Mouse (Mus musculus): ENCODE data around the gene Akap6. TPM values are rescaled to one million over a fixed set of nuclear protein-coding genes. Genes with fewer than 3 reads are reported as not detected.
A peak's percentile ranks its signal among the peaks of the same experiment; 100 is the strongest.

The Akap6 gene
- polyA plus RNA-seq, 1 experiment from 2014 or later, result 0.02 TPM

GRCm38 (mm10) chr12:52806273-52806672, 107.1 kb downstream of the Akap6 start:
- no peak for ATAC-seq
- Histone ChIP-seq H3K9me3 (ENCODE audit: low read length) (no peaks in the 10 kb centered on the region), H3K9ac (replicated peaks) (no peak overlapping the region), H3K27ac (ENCODE audit: low read depth) (no peak overlapping the region), H3K36me3 (replicated peaks; ENCODE audit: insufficient read depth, low read length) (no peaks in the 10 kb centered on the region), H3K27me3 (ENCODE audit: insufficient read depth, low read length) (no peaks in the 10 kb centered on the region), H3K4me3 (ENCODE audit: low read depth, low read length) (no peak overlapping the region), H3K4me1 (ENCODE audit: insufficient read depth) (no peaks in the 10 kb centered on the region), H3K4me2 (ENCODE audit: low read depth, low read length) (no peak overlapping the region)
- no peak for DNase-seq
- no peak for TF ChIP-seq CTCF (IDR thresholded peaks at IDR 0.05; ENCODE audit: low read depth)
- TF ChIP-seq EP300 (IDR thresholded peaks at IDR 0.05; ENCODE audit: low read depth), result no peak
- WGBS (ENCODE audit: insufficient replicate concordance), result 57% methylated on average over 3 of the region's 3 CpGs

GRCm38 (mm10) chr12:52818588-52818987, 119.4 kb downstream of the Akap6 start:
- H3K27ac ChIP-seq (ENCODE audit: low read depth), result no peak overlapping the region
- no peaks in the 10 kb centered on the region for H3K36me3 ChIP-seq (replicated peaks; ENCODE audit: insufficient read depth, low read length)
- 37% methylated on average over 7 of the region's 7 CpGs for WGBS (ENCODE audit: insufficient replicate concordance)
- no peaks in the 10 kb centered on the region for H3K4me1 ChIP-seq (ENCODE audit: insufficient read depth)
- no peak for ATAC-seq
- no peaks in the 10 kb centered on the region for H3K27me3 ChIP-seq (ENCODE audit: insufficient read depth, low read length)
- no peak overlapping the region for H3K4me3 ChIP-seq (ENCODE audit: low read depth, low read length)
- TF ChIP-seq EP300 (IDR thresholded peaks at IDR 0.05; ENCODE audit: low read depth) (no peak), CTCF (IDR thresholded peaks at IDR 0.05; ENCODE audit: low read depth) (no peak)
- no peak overlapping the region for H3K9ac ChIP-seq (replicated peaks)
- no peak overlapping the region for H3K4me2 ChIP-seq (ENCODE audit: low read depth, low read length)
- DNase-seq, result no peak
- H3K9me3 ChIP-seq (ENCODE audit: low read length), result no peaks in the 10 kb centered on the region

- ATAC-seq, result no peak
Observed at GRCm38 (mm10) chr12:52824774-52825173, 125.6 kb downstream of the Akap6 start.

DNA sequence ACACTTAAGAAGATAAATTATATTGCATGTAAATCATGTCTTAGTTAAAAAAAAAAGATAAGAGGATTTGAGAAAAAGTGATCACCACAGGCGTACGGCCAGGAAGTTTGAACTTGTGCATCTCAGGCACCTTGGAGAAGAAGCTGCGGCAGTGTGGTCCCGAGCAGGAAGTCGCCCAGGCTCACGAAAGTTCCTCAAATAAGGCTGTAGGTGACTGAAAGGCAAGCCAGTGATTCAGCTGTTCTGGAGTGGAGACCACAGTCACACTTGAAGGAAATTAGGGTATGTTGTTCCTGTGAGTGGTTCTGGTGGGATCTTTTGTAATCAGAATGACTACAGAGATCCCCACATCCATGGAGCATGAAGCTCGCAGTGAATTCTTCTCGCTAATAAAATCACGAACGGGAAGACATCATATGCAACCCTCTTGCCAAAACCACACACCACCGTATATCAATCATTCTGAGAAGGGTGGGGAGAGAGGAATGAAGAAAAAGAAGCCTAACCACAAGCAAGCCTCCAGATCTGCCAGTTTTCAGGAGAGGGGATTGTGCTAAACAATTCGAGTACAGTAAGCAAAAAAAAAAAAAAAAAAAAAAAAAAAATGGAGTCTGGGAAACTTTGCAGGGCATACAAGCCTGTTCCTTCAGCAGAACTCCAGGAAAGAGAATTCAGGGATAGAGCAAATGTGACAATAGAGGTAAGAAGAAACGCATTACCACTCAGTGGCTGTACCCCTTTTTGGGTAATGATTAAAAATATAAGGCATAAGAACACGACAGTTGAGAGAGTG, 130.0 kb downstream of the Akap6 start:
- Histone ChIP-seq H3K4me3 (ENCODE audit: low read depth, low read length) (no peak overlapping the region), H3K4me2 (ENCODE audit: low read depth, low read length) (no peak overlapping the region), H3K36me3 (replicated peaks; ENCODE audit: insufficient read depth, low read length) (no peaks in the 10 kb centered on the region), H3K27me3 (ENCODE audit: insufficient read depth, low read length) (no peaks in the 10 kb centered on the region), H3K4me1 (ENCODE audit: insufficient read depth) (no peaks in the 10 kb centered on the region), H3K9me3 (ENCODE audit: low read length) (no peaks in the 10 kb centered on the region), H3K9ac (replicated peaks) (no peak overlapping the region), H3K27ac (ENCODE audit: low read depth) (no peak overlapping the region)
- TF ChIP-seq EP300 (IDR thresholded peaks at IDR 0.05; ENCODE audit: low read depth), result no peak
- no peak for TF ChIP-seq CTCF (IDR thresholded peaks at IDR 0.05; ENCODE audit: low read depth)
- 35% methylated on average over 14 of the region's 14 CpGs for WGBS (ENCODE audit: insufficient replicate concordance)
- ATAC-seq (no peak), DNase-seq (no peak)

More at GRCm38 (mm10) chr12:52824774-52825173, 125.6 kb downstream of the Akap6 start:
- H3K4me2 ChIP-seq (ENCODE audit: low read depth, low read length), result no peak overlapping the region
- no peaks in the 10 kb centered on the region for H3K36me3 ChIP-seq (replicated peaks; ENCODE audit: insufficient read depth, low read length)
- H3K4me1 ChIP-seq (ENCODE audit: insufficient read depth), result no peaks in the 10 kb centered on the region
- no peak for DNase-seq
- H3K27ac ChIP-seq (ENCODE audit: low read depth), result no peak overlapping the region
- TF ChIP-seq CTCF (IDR thresholded peaks at IDR 0.05; ENCODE audit: low read depth), result no peak
- no peak for TF ChIP-seq EP300 (IDR thresholded peaks at IDR 0.05; ENCODE audit: low read depth)
- H3K9me3 ChIP-seq (ENCODE audit: low read length), result no peaks in the 10 kb centered on the region
- H3K4me3 ChIP-seq (ENCODE audit: low read depth, low read length), result no peak overlapping the region
- no peaks in the 10 kb centered on the region for H3K27me3 ChIP-seq (ENCODE audit: insufficient read depth, low read length)
- 47% methylated on average over 5 of the region's 5 CpGs for WGBS (ENCODE audit: insufficient replicate concordance)
- H3K9ac ChIP-seq (replicated peaks), result no peak overlapping the region

DNA sequence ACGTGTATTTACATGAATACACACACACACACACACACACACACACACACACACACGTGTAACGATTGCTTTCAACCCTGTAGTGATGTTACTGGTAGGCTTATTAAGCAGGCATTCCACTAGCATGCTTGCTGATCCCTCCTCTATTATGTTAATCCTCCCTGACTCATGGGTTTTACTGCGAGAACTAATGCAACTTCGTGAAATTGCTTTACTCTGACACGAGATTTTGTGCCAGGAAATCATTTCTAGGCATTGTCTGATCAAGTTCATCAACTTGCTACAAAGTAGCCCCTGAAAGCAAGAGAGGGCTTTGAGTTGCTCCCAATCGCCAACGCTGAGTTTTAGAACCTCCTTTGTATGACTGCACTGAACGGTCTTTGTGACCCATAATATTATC, 132.6 kb downstream of the Akap6 start:
- WGBS (ENCODE audit: insufficient replicate concordance), result 60% methylated on average over 9 of the region's 9 CpGs
- Histone ChIP-seq H3K36me3 (replicated peaks; ENCODE audit: insufficient read depth, low read length) (no peaks in the 10 kb centered on the region), H3K27ac (ENCODE audit: low read depth) (no peak overlapping the region), H3K4me3 (ENCODE audit: low read depth, low read length) (no peak overlapping the region), H3K4me1 (ENCODE audit: insufficient read depth) (no peaks in the 10 kb centered on the region), H3K9me3 (ENCODE audit: low read length) (no peaks in the 10 kb centered on the region), H3K4me2 (ENCODE audit: low read depth, low read length) (no peak overlapping the region), H3K9ac (replicated peaks) (no peak overlapping the region), H3K27me3 (ENCODE audit: insufficient read depth, low read length) (no peaks in the 10 kb centered on the region)
- no peak for ATAC-seq
- no peak for DNase-seq
- TF ChIP-seq EP300 (IDR thresholded peaks at IDR 0.05; ENCODE audit: low read depth) (no peak), CTCF (IDR thresholded peaks at IDR 0.05; ENCODE audit: low read depth) (no peak)

GRCm38 (mm10) chr12:52832230-52832629, 133.0 kb downstream of the Akap6 start:
- Histone ChIP-seq H3K9me3 (ENCODE audit: low read length) (no peaks in the 10 kb centered on the region), H3K4me1 (ENCODE audit: insufficient read depth) (no peaks in the 10 kb centered on the region), H3K4me2 (ENCODE audit: low read depth, low read length) (no peak overlapping the region), H3K27me3 (ENCODE audit: insufficient read depth, low read length) (no peaks in the 10 kb centered on the region), H3K27ac (ENCODE audit: low read depth) (no peak overlapping the region), H3K36me3 (replicated peaks; ENCODE audit: insufficient read depth, low read length) (no peaks in the 10 kb centered on the region), H3K9ac (replicated peaks) (no peak overlapping the region), H3K4me3 (ENCODE audit: low read depth, low read length) (no peak overlapping the region)
- no peak for ATAC-seq
- WGBS (ENCODE audit: insufficient replicate concordance), result 6% methylated on average over 4 of the region's 4 CpGs
- TF ChIP-seq CTCF (IDR thresholded peaks at IDR 0.05; ENCODE audit: low read depth) (peak; percentile 86), EP300 (IDR thresholded peaks at IDR 0.05; ENCODE audit: low read depth) (no peak)
- peak; percentile 48 for DNase-seq
